In genomic region chr1:170950772-170951171, GRCm38 (mm10) we compare ENCODE assay signal across 19 mouse cellular contexts. TPM values are rescaled to one million over a fixed set of nuclear protein-coding genes. Genes with fewer than 3 reads are reported as not detected.
A peak's percentile ranks its signal among the peaks of the same experiment; 100 is the strongest.
DNase-seq lines count a peak whose midpoint lies in the region; ATAC-seq and TF ChIP-seq lines count a peak whose summit lies in the region.
"Had no signal": no experiment of that assay in that cellular context is flagged by ENCODE, and none has a peak within 500 bp of the region (broad histone marks: within the 10 kb centered on the region; RNA-seq: fewer than 3 reads in every experiment).

No protein-coding gene starts in this region.

- peaks cover 2% of the 10 kb centered on the region; the same call in 1 of the 2 replicates for H3K4me1 ChIP-seq in liver, postnatal 0 days (ENCODE audit: insufficient read depth)
- peaks cover 17% of the 10 kb centered on the region for H3K4me1 ChIP-seq in liver, embryonic 12.5 days
- H3K4me1 ChIP-seq: heart, embryonic 15.5 days; limb, embryonic 10.5 days; midbrain, embryonic 13.5 days had no signal

- no peak overlapping the region; the same call in 1 of the 2 replicates for H3K27ac ChIP-seq in liver, postnatal 0 days (ENCODE audit: low read depth)
- H3K27ac ChIP-seq in liver, embryonic 12.5 days, result no peak overlapping the region
- H3K27ac ChIP-seq: heart, adult 2 months; heart, embryonic 15.5 days; limb, embryonic 10.5 days; midbrain, embryonic 13.5 days had no signal

- TF ChIP-seq CTCF in liver, postnatal 0 days (IDR thresholded peaks at IDR 0.05; ENCODE audit: low read depth), result no peak

- no peak overlapping the region for H3K4me3 ChIP-seq in liver, postnatal 0 days (ENCODE audit: low read depth, low read length)
- H3K4me3 ChIP-seq in liver, embryonic 12.5 days, result no peak overlapping the region
- H3K4me3 ChIP-seq: heart, adult 2 months; heart, embryonic 15.5 days; limb, embryonic 10.5 days; midbrain, embryonic 13.5 days had no signal

- H3K9me3 ChIP-seq in liver, postnatal 0 days (ENCODE audit: low read length), result no peaks in the 10 kb centered on the region
- H3K9me3 ChIP-seq in liver, embryonic 12.5 days (replicated peaks), result peaks cover 6% of the 10 kb centered on the region
- H3K9me3 ChIP-seq: limb, embryonic 10.5 days had no signal

- no peak overlapping the region for H3K9ac ChIP-seq in liver, postnatal 0 days (replicated peaks)
- H3K9ac ChIP-seq in liver, embryonic 12.5 days, result no peak overlapping the region
- H3K9ac ChIP-seq: heart, embryonic 15.5 days; midbrain, embryonic 13.5 days had no signal

- no peaks in the 10 kb centered on the region for H3K36me3 ChIP-seq in liver, postnatal 0 days (replicated peaks; ENCODE audit: insufficient read depth, low read length)
- H3K36me3 ChIP-seq in liver, embryonic 12.5 days, result no peaks in the 10 kb centered on the region
- H3K36me3 ChIP-seq: heart, embryonic 15.5 days; limb, embryonic 10.5 days; midbrain, embryonic 13.5 days had no signal

- WGBS in liver, postnatal 0 days (ENCODE audit: insufficient replicate concordance), result 23% methylated on average over 3 of the region's 3 CpGs
- WGBS in liver, embryonic 12.5 days (ENCODE audit: insufficient replicate concordance), result 12% methylated on average over 3 of the region's 3 CpGs

- TF ChIP-seq EP300 in liver, postnatal 0 days (IDR thresholded peaks at IDR 0.05; ENCODE audit: low read depth), result no peak

- no peak overlapping the region for H3K4me2 ChIP-seq in liver, postnatal 0 days (ENCODE audit: low read depth, low read length)
- H3K4me2 ChIP-seq in liver, embryonic 12.5 days, result no peak overlapping the region
- H3K4me2 ChIP-seq: heart, embryonic 15.5 days; midbrain, embryonic 13.5 days had no signal

- H3K27me3 ChIP-seq in liver, postnatal 0 days (ENCODE audit: insufficient read depth, low read length), result no peaks in the 10 kb centered on the region
- H3K27me3 ChIP-seq in liver, embryonic 12.5 days (replicated peaks), result no peaks in the 10 kb centered on the region
- H3K27me3 ChIP-seq: heart, embryonic 15.5 days; midbrain, embryonic 13.5 days had no signal

- DNase-seq in liver, result peak; percentile 28
- no peak for DNase-seq in liver, postnatal 0 days
- peak; percentile 46 for DNase-seq in ZHBTc4 (ENCODE audit: low read depth, low spot score)
- no peak for DNase-seq in left cerebral cortex, adult 8-10 months (ENCODE audit: low spot score in 2 of 2)
- DNase-seq: adrenal gland, postnatal 25 days; cerebellum, adult 9-10 months; gastrocnemius, postnatal 10 days; heart, adult 2 months; lung, adult 18-20 months had no signal

- no peak for ATAC-seq in liver, postnatal 0 days
- ATAC-seq in liver, embryonic 12.5 days, result peak; percentile 63; the same call in 1 of the 2 replicates
- peak; percentile 43; the same call in 1 of the 2 replicates for ATAC-seq in monocyte, adult 5-6 weeks (replicated peaks; ENCODE audit: insufficient number of reproducible peaks, low FRiP score, low TSS enrichment, poor library complexity, severe bottlenecking)
- no peak for ATAC-seq in activated CD4-positive, CD25-positive, alpha-beta regulatory T cell, adult 4 months
- ATAC-seq: midbrain, embryonic 13.5 days had no signal

RNA-seq across cellular contexts. Expression of gene Fcrla, which starts 23.4 kb away (rescaled TPM):
- 9.0 and 10.4 TPM in 2 replicates for polyA plus RNA-seq in liver, postnatal 0 days (2015; fragmentation: Nextera tagmentation; extraction: Ambion mirVana)
- 0.21 and 0.23 TPM in 2 replicates for polyA plus RNA-seq in liver, embryonic 12.5 days (2016; fragmentation: Nextera tagmentation; extraction: Ambion mirVana)
- total RNA-seq in monocyte, adult 5-6 weeks (2017), result 25.8 to 50.1 TPM (median 35.3 TPM) in 3 replicates
- 1 to 10 TPM in 1 of 2 experiments, not detected in 1; 4.9 TPM for polyA plus RNA-seq in activated CD4-positive, CD25-positive, alpha-beta regulatory T cell, adult 4 months (2017; shearing (Covaris generic))
- not detected for total RNA-seq in left cerebral cortex, adult 8-10 months (2022)
- total RNA-seq: layer of hippocampus, adult 18-20 months had no signal
- polyA plus RNA-seq: intestine, embryonic 14.5 days; kidney, embryonic 14.5 days; limb, embryonic 10.5 days; midbrain, embryonic 13.5 days had no signal

RNA-seq across cellular contexts. Expression of gene Fcgr2b, which starts 25.6 kb away (rescaled TPM):
- 18.0 and 18.7 TPM in 2 replicates for polyA plus RNA-seq in liver, postnatal 0 days (2015; fragmentation: Nextera tagmentation; extraction: Ambion mirVana)
- 1.7 and 1.9 TPM in 2 replicates for polyA plus RNA-seq in liver, embryonic 12.5 days (2016; fragmentation: Nextera tagmentation; extraction: Ambion mirVana)
- 181 to 197 TPM (median 187 TPM) in 3 replicates for total RNA-seq in monocyte, adult 5-6 weeks (2017)
- polyA plus RNA-seq in activated CD4-positive, CD25-positive, alpha-beta regulatory T cell, adult 4 months (2017; shearing (Covaris generic)), result under 1 TPM; 0.20 to 0.94 TPM
- 10 to 100 TPM in 2 of 4 experiments, 1 to 10 TPM in 2; 4.8 to 24.1 (median 10.7) TPM for total RNA-seq in left cerebral cortex, adult 8-10 months (2022)

RNA-seq across cellular contexts. Expression of gene Fcrlb, which starts 38.0 kb away (rescaled TPM):
- polyA plus RNA-seq in liver, postnatal 0 days (2015; fragmentation: Nextera tagmentation; extraction: Ambion mirVana), result 0.36 and 0.41 TPM in 2 replicates
- 0.10 and 0.13 TPM in 2 replicates for polyA plus RNA-seq in liver, embryonic 12.5 days (2016; fragmentation: Nextera tagmentation; extraction: Ambion mirVana)
- 0.43 TPM in 1 of 3 replicates, not detected in the others for total RNA-seq in monocyte, adult 5-6 weeks (2017)
- not detected for polyA plus RNA-seq in activated CD4-positive, CD25-positive, alpha-beta regulatory T cell, adult 4 months (2017; shearing (Covaris generic))
- 1 to 10 TPM in 3 of 4 experiments, under 1 TPM in 1; 0.46 to 1.3 (median 1.1) TPM for total RNA-seq in left cerebral cortex, adult 8-10 months (2022)
- total RNA-seq: adrenal gland, postnatal 25 days; gastrocnemius, postnatal 10 days; heart, adult 2 months; hematopoietic stem cell, adult 5-6 weeks had no signal
- polyA plus RNA-seq: heart, adult 2 months; heart, embryonic 15.5 days; intestine, embryonic 14.5 days; kidney, embryonic 14.5 days; limb, embryonic 10.5 days had no signal

Comparison
In these comparisons a context has a peak if more than half of its experiments do, and no peak if none do; other contexts are left out.
1. DNase-seq: peak in liver (single experiment) and ZHBTc4 (single experiment); none in liver, postnatal 0 days (single experiment) and left cerebral cortex, adult 8-10 months (0 of 2).
2. ATAC-seq: peak in liver, embryonic 12.5 days (single experiment) and monocyte, adult 5-6 weeks (single experiment); none in liver, postnatal 0 days (single experiment) and activated CD4-positive, CD25-positive, alpha-beta regulatory T cell, adult 4 months (single experiment).